Mouse (Mus musculus): ENCODE results near the gene Sidt2. TPM values are rescaled to one million over a fixed set of nuclear protein-coding genes. Genes with fewer than 3 reads are reported as not detected.

Gene Sidt2
- polyA plus RNA-seq, 1 experiment from 2014 or later = 21.2 TPM

GRCm38 (mm10) chr9:45944506-45945400 lies 10.3 kb downstream of the Sidt2 start:
- Histone ChIP-seq H3K9me3 (ENCODE audit: control insufficient read depth, low read length) (no peaks in the 10 kb centered on the region), H3K4me1 (replicated peaks; ENCODE audit: control insufficient read depth, insufficient read depth, low read length) (no peaks in the 10 kb centered on the region), H3K4me2 (ENCODE audit: low read depth, low read length, severe bottlenecking) (no peak overlapping the region), H3K36me3 (ENCODE audit: control insufficient read depth, insufficient read depth, low read length) (no peaks in the 10 kb centered on the region; the same call in 1 of the 2 replicates), H3K4me3 (ENCODE audit: low read depth, low read length) (no peak overlapping the region), H3K9ac (ENCODE audit: low read length) (no peak overlapping the region), H3K27me3 (ENCODE audit: control insufficient read depth, insufficient read depth, low read length) (no peaks in the 10 kb centered on the region), H3K27ac (ENCODE audit: low read depth, low read length) (no peak overlapping the region)
- DNase-seq (ENCODE audit: low spot score) (no peak), ATAC-seq (replicated peaks; ENCODE audit: low FRiP score) (no peak)
- WGBS = 91% methylated on average over 13 of the region's 13 CpGs

- no peak overlapping the region for H3K4me3 ChIP-seq (ENCODE audit: low read depth, low read length)
- H3K4me2 ChIP-seq (ENCODE audit: low read depth, low read length, severe bottlenecking) = no peak overlapping the region
- H3K4me1 ChIP-seq (replicated peaks; ENCODE audit: control insufficient read depth, insufficient read depth, low read length) = no peaks in the 10 kb centered on the region
- no peaks in the 10 kb centered on the region for H3K9me3 ChIP-seq (ENCODE audit: control insufficient read depth, low read length)
- H3K27ac ChIP-seq (ENCODE audit: low read depth, low read length) = no peak overlapping the region
- ATAC-seq (replicated peaks; ENCODE audit: low FRiP score) = no peak
- no peaks in the 10 kb centered on the region for H3K27me3 ChIP-seq (ENCODE audit: control insufficient read depth, insufficient read depth, low read length)
- 85% methylated on average over 8 of the region's 8 CpGs for WGBS
- DNase-seq (ENCODE audit: low spot score) = no peak
- H3K9ac ChIP-seq (ENCODE audit: low read length) = no peak overlapping the region
- no peaks in the 10 kb centered on the region; the same call in 1 of the 2 replicates for H3K36me3 ChIP-seq (ENCODE audit: control insufficient read depth, insufficient read depth, low read length)
Measured at GRCm38 (mm10) chr9:45943628-45944505, 11.2 kb downstream of the Sidt2 start.

GRCm38 (mm10) chr9:45942916-45943315 lies 12.1 kb downstream of the Sidt2 start:
- DNase-seq (ENCODE audit: low spot score) (no peak), ATAC-seq (replicated peaks; ENCODE audit: low FRiP score) (no peak)
- Histone ChIP-seq H3K9me3 (ENCODE audit: control insufficient read depth, low read length) (no peaks in the 10 kb centered on the region), H3K36me3 (ENCODE audit: control insufficient read depth, insufficient read depth, low read length) (no peaks in the 10 kb centered on the region; the same call in 1 of the 2 replicates), H3K27me3 (ENCODE audit: control insufficient read depth, insufficient read depth, low read length) (no peaks in the 10 kb centered on the region), H3K4me2 (ENCODE audit: low read depth, low read length, severe bottlenecking) (no peak overlapping the region), H3K9ac (ENCODE audit: low read length) (no peak overlapping the region), H3K4me3 (ENCODE audit: low read depth, low read length) (no peak overlapping the region), H3K4me1 (replicated peaks; ENCODE audit: control insufficient read depth, insufficient read depth, low read length) (no peaks in the 10 kb centered on the region), H3K27ac (ENCODE audit: low read depth, low read length) (no peak overlapping the region)
- 93% methylated on average over 8 of the region's 8 CpGs for WGBS

GRCm38 (mm10) chr9:45942464-45942863 lies 12.6 kb downstream of the Sidt2 start:
- Histone ChIP-seq H3K27ac (ENCODE audit: low read depth, low read length) (no peak overlapping the region), H3K4me2 (ENCODE audit: low read depth, low read length, severe bottlenecking) (no peak overlapping the region), H3K9me3 (ENCODE audit: control insufficient read depth, low read length) (no peaks in the 10 kb centered on the region), H3K27me3 (ENCODE audit: control insufficient read depth, insufficient read depth, low read length) (no peaks in the 10 kb centered on the region), H3K4me1 (replicated peaks; ENCODE audit: control insufficient read depth, insufficient read depth, low read length) (no peaks in the 10 kb centered on the region), H3K4me3 (ENCODE audit: low read depth, low read length) (no peak overlapping the region), H3K36me3 (ENCODE audit: control insufficient read depth, insufficient read depth, low read length) (no peaks in the 10 kb centered on the region; the same call in 1 of the 2 replicates), H3K9ac (ENCODE audit: low read length) (no peak overlapping the region)
- 96% methylated on average over 16 of the region's 16 CpGs for WGBS
- ATAC-seq (replicated peaks; ENCODE audit: low FRiP score) = no peak
- no peak for DNase-seq (ENCODE audit: low spot score)

- H3K9ac ChIP-seq (ENCODE audit: low read length) = no peak overlapping the region
- no peak overlapping the region for H3K4me3 ChIP-seq (ENCODE audit: low read depth, low read length)
- no peak overlapping the region for H3K27ac ChIP-seq (ENCODE audit: low read depth, low read length)
- peak; percentile 68 for DNase-seq (ENCODE audit: low spot score)
- WGBS = 57% methylated on average over 15 of the region's 18 CpGs
- no peaks in the 10 kb centered on the region for H3K4me1 ChIP-seq (replicated peaks; ENCODE audit: control insufficient read depth, insufficient read depth, low read length)
- no peak for ATAC-seq (replicated peaks; ENCODE audit: low FRiP score)
- H3K4me2 ChIP-seq (ENCODE audit: low read depth, low read length, severe bottlenecking) = no peak overlapping the region
- no peaks in the 10 kb centered on the region; the same call in 1 of the 2 replicates for H3K36me3 ChIP-seq (ENCODE audit: control insufficient read depth, insufficient read depth, low read length)
- H3K27me3 ChIP-seq (ENCODE audit: control insufficient read depth, insufficient read depth, low read length) = peaks cover under 1% of the 10 kb centered on the region; the same call in 1 of the 2 replicates
- no peaks in the 10 kb centered on the region for H3K9me3 ChIP-seq (ENCODE audit: control insufficient read depth, low read length)
Measured at GRCm38 (mm10) chr9:45941329-45941888, 13.6 kb downstream of the Sidt2 start.

- Histone ChIP-seq H3K9me3 (ENCODE audit: control insufficient read depth, low read length) (no peaks in the 10 kb centered on the region), H3K36me3 (ENCODE audit: control insufficient read depth, insufficient read depth, low read length) (no peaks in the 10 kb centered on the region; the same call in 1 of the 2 replicates), H3K9ac (ENCODE audit: low read length) (no peak overlapping the region), H3K27me3 (ENCODE audit: control insufficient read depth, insufficient read depth, low read length) (peaks cover 2% of the 10 kb centered on the region; the same call in 1 of the 2 replicates), H3K27ac (ENCODE audit: low read depth, low read length) (no peak overlapping the region), H3K4me2 (ENCODE audit: low read depth, low read length, severe bottlenecking) (no peak overlapping the region), H3K4me3 (ENCODE audit: low read depth, low read length) (no peak overlapping the region), H3K4me1 (replicated peaks; ENCODE audit: control insufficient read depth, insufficient read depth, low read length) (0 out of 2 replicates have a peak, but pooled peaks cover 3% of the 10 kb centered on the region)
- DNase-seq (ENCODE audit: low spot score) (no peak), ATAC-seq (replicated peaks; ENCODE audit: low FRiP score) (no peak)
- 98% methylated on average over 6 of the region's 6 CpGs for WGBS
Measured at GRCm38 (mm10) chr9:45939794-45940193, 15.3 kb downstream of the Sidt2 start.

GRCm38 (mm10) chr9:45938952-45939637 lies 16.0 kb downstream of the Sidt2 start:
- H3K27ac ChIP-seq (ENCODE audit: low read depth, low read length) = no peak overlapping the region
- H3K4me1 ChIP-seq (replicated peaks; ENCODE audit: control insufficient read depth, insufficient read depth, low read length) = 0 out of 2 replicates have a peak, but pooled peaks cover 3% of the 10 kb centered on the region
- H3K4me3 ChIP-seq (ENCODE audit: low read depth, low read length) = no peak overlapping the region
- H3K36me3 ChIP-seq (ENCODE audit: control insufficient read depth, insufficient read depth, low read length) = no peaks in the 10 kb centered on the region
- ATAC-seq (replicated peaks; ENCODE audit: low FRiP score) (no peak), DNase-seq (ENCODE audit: low spot score) (no peak)
- H3K27me3 ChIP-seq (ENCODE audit: control insufficient read depth, insufficient read depth, low read length) = peaks cover 2% of the 10 kb centered on the region; the same call in 1 of the 2 replicates
- H3K9ac ChIP-seq (ENCODE audit: low read length) = no peak overlapping the region
- no peak overlapping the region for H3K4me2 ChIP-seq (ENCODE audit: low read depth, low read length, severe bottlenecking)
- WGBS = 91% methylated on average over 15 of the region's 15 CpGs
- H3K9me3 ChIP-seq (ENCODE audit: control insufficient read depth, low read length) = no peaks in the 10 kb centered on the region

GRCm38 (mm10) chr9:45938088-45938487 lies 17.0 kb downstream of the Sidt2 start:
- DNase-seq (ENCODE audit: low spot score) = no peak

More at GRCm38 (mm10) chr9:45938088-45938487, 17.0 kb downstream of the Sidt2 start:
- H3K9me3 ChIP-seq (ENCODE audit: control insufficient read depth, low read length) = no peaks in the 10 kb centered on the region
- no peak overlapping the region for H3K4me2 ChIP-seq (ENCODE audit: low read depth, low read length, severe bottlenecking)
- no peak overlapping the region for H3K4me3 ChIP-seq (ENCODE audit: low read depth, low read length)
- no peak for ATAC-seq (replicated peaks; ENCODE audit: low FRiP score)
- no peaks in the 10 kb centered on the region for H3K36me3 ChIP-seq (ENCODE audit: control insufficient read depth, insufficient read depth, low read length)
- H3K9ac ChIP-seq (ENCODE audit: low read length) = no peak overlapping the region
- H3K27ac ChIP-seq (ENCODE audit: low read depth, low read length) = no peak overlapping the region
- H3K27me3 ChIP-seq (ENCODE audit: control insufficient read depth, insufficient read depth, low read length) = peaks cover 2% of the 10 kb centered on the region; the same call in 1 of the 2 replicates
- WGBS = 95% methylated on average over 8 of the region's 8 CpGs
- H3K4me1 ChIP-seq (replicated peaks; ENCODE audit: control insufficient read depth, insufficient read depth, low read length) = 0 out of 2 replicates have a peak, but pooled peaks cover 3% of the 10 kb centered on the region

All from forebrain, embryonic 11.5 days (tissue).